Mouse (Mus musculus): ENCODE measurements around the gene Amer2. TPM values are rescaled to one million over a fixed set of nuclear protein-coding genes. Genes with fewer than 3 reads are reported as not detected.

Gene Amer2
- total and polyA plus RNA-seq, 3 experiments: not detected

DNA sequence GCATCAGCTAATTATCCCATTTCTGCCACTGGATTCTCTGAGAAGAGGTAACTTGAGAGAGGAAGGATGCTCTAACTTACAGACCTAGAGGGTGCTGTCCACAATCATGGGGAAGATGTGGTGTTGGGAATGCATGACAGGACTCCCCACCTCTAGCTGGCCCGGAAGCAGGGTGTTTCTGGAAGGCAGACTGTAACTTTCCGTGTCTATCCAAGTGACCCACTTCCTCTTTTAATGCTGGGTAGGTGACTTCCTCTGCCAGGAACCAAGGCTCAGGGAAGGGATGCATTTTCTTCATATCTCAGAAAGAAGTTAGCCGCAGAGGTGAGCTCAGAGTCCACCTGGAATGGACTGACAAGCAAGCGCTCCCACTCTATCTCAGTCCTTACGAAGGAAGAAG, 33.5 kb downstream of the Amer2 start:
- peaks cover 5% of the 10 kb centered on the region in 2 experiments; a peak in 2 of 4 replicates for H3K4me1 ChIP-seq (ENCODE audit: control insufficient read depth in 1 of 2, insufficient read depth in 2 of 2)
- H3K9me3 ChIP-seq (replicated peaks; ENCODE audit: low read length): no peaks in the 10 kb centered on the region
- no peak overlapping the region for H3K27ac ChIP-seq (ENCODE audit: insufficient read depth, low read depth)
- no peaks in the 10 kb centered on the region for H3K79me2 ChIP-seq (replicated peaks; ENCODE audit: control insufficient read depth, extremely low read depth, insufficient read depth, poor library complexity, severe bottlenecking)
- no peaks in the 10 kb centered on the region for H3K27me3 ChIP-seq (replicated peaks)
- TF ChIP-seq USF2 (conservative IDR thresholded peaks at IDR 0.05; ENCODE audit: low read depth, low read length) (no peak), IRF4 (IDR thresholded peaks at IDR 0.05; ENCODE audit: low read depth, low read length) (no peak), MXI1 (IDR thresholded peaks at IDR 0.05; ENCODE audit: low read depth, low read length) (no peak)
- H3K9ac ChIP-seq (ENCODE audit: insufficient read depth, low read depth): no peak overlapping the region
- dilution Hi-C loops (cut with MboI; ENCODE audit: extremely low pct_ligation_motif_present, extremely low pct_unique_long_range_greater_than_20kb, low sequenced_read_pairs): no loop called here
- no peak for DNase-seq (ENCODE audit: extremely low read depth)
- no peak overlapping the region for H3K4me2 ChIP-seq (ENCODE audit: insufficient read depth, low read depth, poor library complexity, severe bottlenecking)
- no peaks in the 10 kb centered on the region for H3K36me3 ChIP-seq (replicated peaks in 1 of 2; ENCODE audit: control insufficient read depth in 1 of 2, insufficient read depth in 1 of 2, low read length in 1 of 2)
- in situ Hi-C loops (cut with MboI; ENCODE audit: low pct_ligation_motif_present, low pct_unique_long_range_greater_than_20kb, low sequenced_read_pairs): no loop called here
- no peak overlapping the region for H3K4me3 ChIP-seq (replicated peaks in 1 of 3; ENCODE audit: low read depth in 2 of 3, low read length in 2 of 3, poor library complexity in 1 of 3)

DNA sequence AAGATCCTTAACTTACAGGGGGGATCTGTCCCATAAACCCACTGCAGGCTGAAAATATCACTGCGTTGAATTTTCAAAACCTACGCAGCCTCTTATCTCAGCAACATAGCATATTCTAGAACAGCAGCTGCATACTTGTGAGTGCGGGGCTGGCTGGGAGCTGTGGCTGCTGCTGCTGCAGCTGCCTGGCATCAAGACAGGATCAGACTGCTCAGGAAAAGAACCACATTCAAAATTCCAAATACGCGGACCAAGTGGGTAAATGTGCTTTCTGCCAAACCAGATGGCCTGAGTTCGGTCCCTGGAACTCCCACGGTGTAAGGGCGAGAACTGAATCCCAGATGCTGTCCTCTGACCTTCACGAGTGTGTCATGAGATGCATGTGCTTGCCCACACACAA, 34.3 kb downstream of the Amer2 start:
- Histone ChIP-seq H3K27ac (ENCODE audit: insufficient read depth, low read depth) (no peak overlapping the region), H3K9ac (ENCODE audit: insufficient read depth, low read depth) (no peak overlapping the region), H3K9me3 (replicated peaks; ENCODE audit: low read length) (no peaks in the 10 kb centered on the region), H3K79me2 (replicated peaks; ENCODE audit: control insufficient read depth, extremely low read depth, insufficient read depth, poor library complexity, severe bottlenecking) (no peaks in the 10 kb centered on the region), H3K4me1 (ENCODE audit: control insufficient read depth in 1 of 2, insufficient read depth in 2 of 2) (peaks cover 5% of the 10 kb centered on the region in 2 experiments; a peak in 2 of 4 replicates), H3K36me3 (replicated peaks in 1 of 2; ENCODE audit: control insufficient read depth in 1 of 2, insufficient read depth in 1 of 2, low read length in 1 of 2) (no peaks in the 10 kb centered on the region), H3K27me3 (replicated peaks) (no peaks in the 10 kb centered on the region), H3K4me3 (replicated peaks in 1 of 3; ENCODE audit: low read depth in 2 of 3, low read length in 2 of 3, poor library complexity in 1 of 3) (no peak overlapping the region), H3K4me2 (ENCODE audit: insufficient read depth, low read depth, poor library complexity, severe bottlenecking) (no peak overlapping the region)
- no peak for TF ChIP-seq MAFK (IDR thresholded peaks at IDR 0.05; ENCODE audit: insufficient replicate concordance, low read length)
- TF ChIP-seq RAD21 (IDR thresholded peaks at IDR 0.05; ENCODE audit: low read depth, low read length): no peak
- no peak for TF ChIP-seq RCOR1 (conservative IDR thresholded peaks at IDR 0.05; ENCODE audit: low read depth, low read length)
- no peak for TF ChIP-seq CHD2 (IDR thresholded peaks at IDR 0.05; ENCODE audit: low read length)
- TF ChIP-seq E2F4 (IDR thresholded peaks at IDR 0.05; ENCODE audit: insufficient replicate concordance, low read depth, low read length): no peak
- no peak for DNase-seq (ENCODE audit: extremely low read depth)
- dilution Hi-C loops (cut with MboI; ENCODE audit: extremely low pct_ligation_motif_present, extremely low pct_unique_long_range_greater_than_20kb, low sequenced_read_pairs): no loop called here
- in situ Hi-C loops (cut with MboI; ENCODE audit: low pct_ligation_motif_present, low pct_unique_long_range_greater_than_20kb, low sequenced_read_pairs): no loop called here

DNA sequence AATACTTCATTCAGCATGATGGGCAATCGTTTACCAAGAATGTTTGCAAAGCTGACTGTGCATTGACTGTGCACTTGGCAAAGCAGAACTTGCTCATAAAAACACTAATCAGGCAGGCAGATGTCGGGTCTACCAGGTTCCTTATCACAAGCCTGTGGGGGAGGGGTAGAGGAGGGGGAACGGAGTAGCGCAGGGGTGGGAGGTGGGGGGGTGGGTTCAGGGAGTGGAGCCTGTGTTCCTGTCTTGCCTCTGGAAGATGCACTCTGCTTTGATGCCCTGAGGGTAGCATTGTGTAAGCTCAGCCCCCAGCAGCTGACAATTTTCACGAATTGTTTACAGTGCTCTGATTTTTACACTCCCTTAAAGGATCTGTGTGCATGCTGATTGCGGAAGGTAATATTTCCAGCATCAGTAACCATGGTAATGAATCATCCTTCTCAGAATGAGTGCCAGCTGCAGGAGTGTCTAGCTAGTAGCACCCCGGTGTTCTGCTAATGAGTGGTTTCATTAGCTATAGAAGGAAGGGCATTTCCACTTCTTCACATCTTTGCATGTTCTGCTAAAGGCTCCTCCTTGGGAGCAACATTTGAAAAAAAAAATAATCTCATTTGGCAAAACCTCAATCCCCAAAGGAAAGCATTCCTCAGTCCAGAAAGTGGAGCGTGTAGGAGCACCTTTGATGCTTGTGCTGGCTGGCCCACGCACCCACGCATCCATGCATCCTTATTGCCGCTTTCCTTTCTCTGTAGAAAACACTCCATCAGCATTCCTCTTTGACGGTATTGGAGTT, 36.8 kb downstream of the Amer2 start:
- Histone ChIP-seq H3K4me2 (ENCODE audit: insufficient read depth, low read depth, poor library complexity, severe bottlenecking) (no peak overlapping the region), H3K79me2 (replicated peaks; ENCODE audit: control insufficient read depth, extremely low read depth, insufficient read depth, poor library complexity, severe bottlenecking) (no peaks in the 10 kb centered on the region), H3K27ac (ENCODE audit: insufficient read depth, low read depth) (no peak overlapping the region), H3K9ac (ENCODE audit: insufficient read depth, low read depth) (no peak overlapping the region), H3K27me3 (replicated peaks) (no peaks in the 10 kb centered on the region), H3K36me3 (replicated peaks in 1 of 2; ENCODE audit: control insufficient read depth in 1 of 2, insufficient read depth in 1 of 2, low read length in 1 of 2) (no peaks in the 10 kb centered on the region), H3K4me1 (ENCODE audit: control insufficient read depth in 1 of 2, insufficient read depth in 2 of 2) (peaks cover 5% of the 10 kb centered on the region in 2 experiments; a peak in 2 of 4 replicates), H3K9me3 (replicated peaks; ENCODE audit: low read length) (no peaks in the 10 kb centered on the region), H3K4me3 (replicated peaks in 1 of 3; ENCODE audit: low read depth in 2 of 3, low read length in 2 of 3, poor library complexity in 1 of 3) (no peak overlapping the region)
- in situ Hi-C loops (cut with MboI; ENCODE audit: low pct_ligation_motif_present, low pct_unique_long_range_greater_than_20kb, low sequenced_read_pairs): no loop called here
- dilution Hi-C loops (cut with MboI; ENCODE audit: extremely low pct_ligation_motif_present, extremely low pct_unique_long_range_greater_than_20kb, low sequenced_read_pairs): no loop called here
- peak; percentile 41 for DNase-seq (ENCODE audit: extremely low read depth)
- TF ChIP-seq EP300 (IDR thresholded peaks at IDR 0.05; ENCODE audit: low read length) (0 out of 2 replicates have a peak, but pooled peaks have one; percentile 14), TCF12 (IDR thresholded peaks at IDR 0.05; ENCODE audit: low read depth, low read length) (no peak)

Data from CH12.LX (cell line).